Mouse (Mus musculus) lung, embryonic 15.5 days (tissue): ENCODE data around the gene Gm13278. TPM values are rescaled to one million over a fixed set of nuclear protein-coding genes. Genes with fewer than 3 reads are reported as not detected.
"Not testable (repeated sequence)": the region's sequence is repeated elsewhere in the genome, so short reads cannot be mapped to it uniquely, and the experiment has no call there.

Experiments
- ATAC-seq: fragments of 200-750 bp; cut with Nextera tagmentation; 2 replicates; pipeline ENCODE4 v1.8.0; 2017; ENCODE audit warnings: moderate number of reproducible peaks, borderline replicate concordance; ENCODE audit not compliant: low FRiP score, low TSS enrichment; ENCODE audit errors: extremely low read depth
- H3K27ac ChIP-seq: fragments of 300-500 bp; sonication (generic); 2 replicates; pipeline ENCODE4 v1.5.1; 2015; ENCODE audit warnings: moderate library complexity, mild to moderate bottlenecking, inconsistent platforms
- H3K27me3 ChIP-seq: fragments of 300-500 bp; sonication (generic); 2 replicates; pipeline ENCODE4 v1.6.1; 2015; ENCODE audit warnings: inconsistent platforms
- H3K36me3 ChIP-seq: fragments of 300-500 bp; sonication (generic); 2 replicates; pipeline ENCODE4 v1.6.1; 2015; ENCODE audit warnings: inconsistent platforms
- H3K4me1 ChIP-seq: fragments of 300-500 bp; sonication (generic); 2 replicates; pipeline ENCODE4 v1.6.1; 2015; ENCODE audit warnings: inconsistent platforms
- H3K4me2 ChIP-seq: fragments of 300-500 bp; sonication (generic); 2 replicates; pipeline ENCODE4 v1.6.1; 2015; ENCODE audit warnings: inconsistent platforms, mild to moderate bottlenecking, moderate library complexity
- H3K4me3 ChIP-seq: fragments of 300-500 bp; sonication (generic); 2 replicates; pipeline ENCODE4 v1.5.1; 2015; ENCODE audit warnings: mild to moderate bottlenecking, inconsistent platforms
- H3K9ac ChIP-seq: fragments of 300-500 bp; sonication (generic); 2 replicates; pipeline ENCODE4 v1.6.1; 2015; ENCODE audit warnings: inconsistent platforms
- H3K9me3 ChIP-seq: fragments of 300-500 bp; sonication (generic); 2 replicates; pipeline ENCODE4 v1.6.1; 2016; ENCODE audit warnings: inconsistent platforms
- WGBS: fragments of 180-500 bp; shearing (Covaris S2); methylation state at CpG from one replicate; pipeline ENCODE4 v1.1.7; 2015; 5-methylcytosine and 5-hydroxymethylcytosine counted together
- polyA plus RNA-seq: library from polyadenylated mRNA; unstranded; fragments of >200 nt; fragmentation: Nextera tagmentation; extraction: Ambion mirVana; gene quantifications from 2 replicates; pipeline ENCODE4 v1.2.1, GENCODE M21; 2015

The Gm13278 gene
- polyA plus RNA-seq: not detected in 2 replicates

DNA sequence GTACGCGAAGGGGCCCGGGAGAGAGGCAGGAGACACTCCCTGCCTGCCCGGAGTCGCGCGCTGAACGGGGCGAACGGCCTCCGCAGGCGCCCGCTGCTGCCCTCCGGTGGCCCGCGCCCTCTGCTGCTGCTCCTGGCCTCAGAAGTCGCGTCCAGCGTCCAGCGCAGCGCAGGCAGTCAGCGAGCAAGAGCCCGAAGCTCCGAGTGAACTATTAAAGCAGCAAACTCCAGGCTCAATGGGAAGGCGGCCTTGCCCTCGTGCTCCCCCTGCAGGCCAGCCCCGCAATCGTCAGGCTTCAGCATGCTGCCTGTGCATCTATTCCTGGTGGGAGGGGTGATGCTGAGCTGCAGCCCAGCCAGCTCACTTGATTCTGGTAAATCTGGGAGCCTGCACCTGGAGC, at the start of gene Gm13278:
Gm13278 (plus strand) TSS at position 301 of the 400 bp plus-strand sequence.
- not testable (repeated sequence) for H3K9me3 ChIP-seq, H3K27me3 ChIP-seq, H3K9ac ChIP-seq, H3K4me3 ChIP-seq, H3K36me3 ChIP-seq, H3K27ac ChIP-seq, H3K4me2 ChIP-seq, ATAC-seq, H3K4me1 ChIP-seq
- WGBS: no CpG with 5 or more reads among the region's 28 CpGs

DNA sequence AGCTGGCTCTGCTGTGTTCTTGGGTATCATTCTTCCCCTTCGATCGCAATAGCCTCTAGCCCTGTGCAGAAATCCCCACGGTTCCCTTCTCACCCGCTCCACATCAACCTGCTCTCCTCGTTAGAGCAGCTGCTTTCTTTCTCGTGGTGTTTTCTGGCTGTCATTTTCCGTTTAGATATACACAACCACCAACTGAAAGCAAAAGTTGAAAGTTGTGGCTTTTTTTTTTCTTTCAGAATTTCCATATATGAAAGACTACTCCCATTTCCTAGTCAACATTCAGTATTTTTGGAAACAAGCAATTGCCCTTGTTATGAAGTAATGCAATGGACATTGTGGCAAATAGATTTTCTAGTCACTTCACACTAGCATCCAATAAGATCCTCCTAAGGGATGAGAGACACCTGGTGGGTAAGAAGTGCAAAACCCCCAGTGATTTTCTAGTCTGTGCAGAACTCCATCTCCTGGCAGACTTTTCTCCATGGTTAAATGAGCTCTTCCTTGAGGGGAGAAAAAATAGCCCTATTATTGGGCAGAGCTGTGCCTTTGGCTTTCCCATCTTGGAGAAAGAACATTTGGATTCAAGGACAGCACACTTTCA, 48.5 kb upstream of the Gm13278 start:
- H3K27ac ChIP-seq: no peak overlapping the region; the same call in 1 of the 2 replicates
- ATAC-seq: no peak
- WGBS: 47% methylated on average over 7 of the region's 7 CpGs
- no peaks in the 10 kb centered on the region for H3K27me3 ChIP-seq
- H3K4me1 ChIP-seq: peaks cover 15% of the 10 kb centered on the region
- H3K9me3 ChIP-seq: no peaks in the 10 kb centered on the region
- no peak overlapping the region for H3K4me3 ChIP-seq
- H3K36me3 ChIP-seq: no peaks in the 10 kb centered on the region
- H3K4me2 ChIP-seq: no peak overlapping the region
- no peak overlapping the region for H3K9ac ChIP-seq

DNA sequence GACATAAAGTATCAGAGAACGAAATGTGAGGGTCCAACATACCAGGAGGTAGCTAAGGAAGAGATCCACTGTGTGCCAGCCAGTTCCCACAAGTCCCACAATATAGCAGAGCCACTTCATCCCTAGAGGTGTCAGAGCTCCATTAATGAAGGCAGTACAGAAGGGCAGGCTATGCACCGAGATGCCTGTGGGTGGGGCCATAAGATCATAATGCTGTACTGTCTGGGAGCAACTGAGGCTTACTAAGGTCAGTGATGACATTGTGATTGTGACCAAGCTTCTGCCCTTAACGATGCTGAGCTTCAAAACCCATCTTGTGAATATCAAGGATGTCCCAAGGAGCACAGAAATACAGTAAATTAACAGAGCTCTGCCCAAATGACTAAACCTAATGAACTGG, 47.1 kb upstream of the Gm13278 start:
- WGBS: 69% methylated on average over 3 of the region's 3 CpGs
- H3K27me3 ChIP-seq: no peaks in the 10 kb centered on the region

DNA sequence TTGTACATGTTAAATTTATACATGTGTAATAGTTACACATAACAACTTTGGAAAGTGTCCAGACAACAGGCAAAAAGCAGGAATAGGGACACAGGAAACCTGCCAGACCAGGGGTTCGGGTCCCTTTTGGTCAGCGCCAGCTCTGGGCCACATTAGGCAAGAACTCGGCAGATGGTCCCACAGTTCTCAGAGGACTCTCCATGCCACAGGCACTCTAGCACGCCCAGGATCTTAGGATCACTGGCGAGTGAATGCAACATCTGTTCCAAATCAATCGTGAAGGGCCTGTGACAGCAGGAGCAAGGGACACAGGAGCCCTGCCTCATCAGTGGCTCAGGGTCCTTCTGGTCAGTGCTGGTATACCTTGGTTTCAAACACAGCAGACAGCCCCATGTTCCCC, 41.4 kb upstream of the Gm13278 start:
- 51% methylated on average over 6 of the region's 6 CpGs for whole genome bisulfite sequencing
- Histone ChIP-seq H3K36me3 (no peaks in the 10 kb centered on the region), H3K9me3 (no peaks in the 10 kb centered on the region), H3K9ac (no peak overlapping the region), H3K27ac (no peak overlapping the region), H3K4me3 (no peak overlapping the region), H3K4me2 (no peak overlapping the region), H3K4me1 (0 out of 2 replicates have a peak, but pooled peaks cover 3% of the 10 kb centered on the region), H3K27me3 (no peaks in the 10 kb centered on the region)
- no peak for ATAC-seq

More for the DNA sequence above, 47.1 kb upstream of the Gm13278 start:
- Histone ChIP-seq H3K9me3 (no peaks in the 10 kb centered on the region), H3K4me2 (no peak overlapping the region), H3K4me1 (peaks cover 15% of the 10 kb centered on the region), H3K36me3 (no peaks in the 10 kb centered on the region), H3K27ac (no peak overlapping the region), H3K4me3 (no peak overlapping the region), H3K9ac (no peak overlapping the region)
- ATAC-seq: no peak

DNA sequence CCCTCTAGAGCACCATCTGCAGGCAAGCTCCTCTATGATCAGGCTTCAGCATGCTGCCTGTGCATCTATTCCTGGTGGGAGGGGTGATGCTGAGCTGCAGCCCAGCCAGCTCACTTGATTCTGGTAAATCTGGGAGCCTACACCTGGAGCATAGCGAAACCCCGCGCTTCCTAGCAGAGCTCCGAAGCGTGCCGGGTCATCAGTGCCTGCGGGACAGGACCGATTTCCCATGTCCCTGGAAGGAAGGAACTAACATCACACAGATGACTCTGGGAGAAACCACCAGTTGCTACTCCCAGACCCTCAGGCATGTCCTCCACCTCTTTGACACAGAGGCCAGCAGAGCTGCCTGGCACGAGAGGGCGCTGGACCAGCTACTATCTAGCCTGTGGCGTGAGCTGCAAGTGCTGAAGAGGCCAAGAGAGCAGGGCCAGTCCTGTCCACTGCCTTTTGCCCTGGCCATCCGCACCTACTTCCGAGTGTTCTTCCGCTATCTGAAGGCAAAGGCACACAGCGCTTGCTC, 36.5 kb upstream of the Gm13278 start, which contains the start of gene Gm13271:
Gm13271 (plus strand) TSS at position 51 of the 523 bp plus-strand sequence.
- WGBS: 74% methylated on average over 15 of the region's 15 CpGs
- not testable (repeated sequence) for ATAC-seq

DNA sequence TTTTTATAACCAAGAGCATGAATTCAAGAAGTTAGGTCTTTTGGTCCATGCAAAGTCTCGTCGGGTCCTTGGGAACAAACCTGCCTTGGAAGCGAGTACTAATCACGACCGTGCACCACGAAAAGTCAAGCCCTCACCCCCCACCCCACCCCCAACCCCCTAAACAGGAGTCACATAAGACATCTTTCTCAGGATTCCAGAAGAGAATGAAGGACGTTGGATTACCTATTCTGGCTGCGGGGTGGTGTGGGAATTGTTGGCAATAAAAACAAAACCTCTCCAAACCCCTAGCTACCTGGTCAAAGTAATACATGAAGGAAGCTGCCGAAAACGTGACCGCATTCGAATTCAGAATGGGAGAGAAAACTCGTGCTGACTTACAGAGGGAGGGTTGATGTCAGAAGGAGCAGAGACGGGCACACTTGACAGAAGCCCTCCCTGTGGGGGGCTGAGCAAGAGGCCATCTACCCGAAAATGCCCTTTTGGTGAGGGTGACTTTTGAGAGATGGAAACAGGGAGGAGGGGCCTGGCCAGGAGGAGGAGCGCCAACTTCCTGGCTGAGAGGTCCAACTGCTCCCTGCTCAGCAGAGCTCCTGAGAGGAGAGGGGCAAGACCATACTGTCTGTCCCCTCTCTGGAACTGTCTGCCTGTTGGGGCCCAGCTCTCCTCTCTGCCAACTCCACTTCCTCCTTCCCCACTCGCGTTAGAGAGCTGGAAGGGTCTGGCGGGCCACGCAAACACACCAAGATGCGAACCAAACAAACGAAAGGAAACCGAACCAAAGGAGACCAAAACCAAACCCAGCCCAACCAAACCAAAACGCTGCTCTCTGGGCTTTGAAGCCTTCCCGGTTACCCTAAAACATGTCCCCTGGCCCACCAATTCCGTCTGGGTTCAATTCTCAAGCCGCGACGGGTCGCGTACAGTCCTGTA, 34.5 kb upstream of the Gm13278 start:
- not testable (repeated sequence) for ATAC-seq, H3K27me3 ChIP-seq, H3K36me3 ChIP-seq, H3K9me3 ChIP-seq, H3K4me1 ChIP-seq
- Histone ChIP-seq H3K27ac (peak overlapping the region; percentile 97), H3K4me3 (peak overlapping the region; percentile 60), H3K4me2 (peak overlapping the region; percentile 85), H3K9ac (peak overlapping the region; percentile 74)
- WGBS: 10% methylated on average over 28 of the region's 31 CpGs

More for the DNA sequence above, 36.5 kb upstream of the Gm13278 start, which contains the start of gene Gm13271:
- H3K27ac ChIP-seq, H3K9me3 ChIP-seq, H3K9ac ChIP-seq, H3K4me1 ChIP-seq, H3K4me2 ChIP-seq, H3K36me3 ChIP-seq, H3K4me3 ChIP-seq, H3K27me3 ChIP-seq: not testable (repeated sequence)

DNA sequence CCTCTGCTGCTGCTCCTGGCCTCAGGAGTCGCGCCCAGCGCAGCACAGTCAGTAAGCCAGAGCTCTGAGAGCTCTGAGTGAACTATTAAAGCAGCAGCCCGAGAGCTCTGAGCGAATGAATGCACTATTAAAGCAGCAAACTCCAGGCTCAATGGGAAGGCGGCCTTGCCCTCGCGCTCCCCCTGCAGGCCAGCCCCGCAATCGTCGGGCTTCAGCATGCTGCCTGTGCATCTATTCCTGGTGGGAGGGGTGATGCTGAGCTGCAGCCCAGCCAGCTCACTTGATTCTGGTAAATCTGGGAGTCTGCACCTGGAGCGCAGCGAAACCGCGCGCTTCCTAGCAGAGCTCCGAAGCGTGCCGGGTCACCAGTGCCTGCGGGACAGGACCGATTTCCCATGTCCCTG, 33.7 kb upstream of the Gm13278 start:
- H3K9ac ChIP-seq: peak overlapping the region; percentile 74; the same call in 1 of the 2 replicates
- H3K4me1 ChIP-seq, H3K9me3 ChIP-seq, H3K27me3 ChIP-seq, H3K36me3 ChIP-seq: not testable (repeated sequence)
- peak; percentile 100 for ATAC-seq
- peak overlapping the region; percentile 60 for H3K4me3 ChIP-seq
- H3K4me2 ChIP-seq: peak overlapping the region; percentile 85
- under 1% methylated on average over 19 of the region's 21 CpGs for WGBS
- peak overlapping the region; percentile 97 for H3K27ac ChIP-seq

DNA sequence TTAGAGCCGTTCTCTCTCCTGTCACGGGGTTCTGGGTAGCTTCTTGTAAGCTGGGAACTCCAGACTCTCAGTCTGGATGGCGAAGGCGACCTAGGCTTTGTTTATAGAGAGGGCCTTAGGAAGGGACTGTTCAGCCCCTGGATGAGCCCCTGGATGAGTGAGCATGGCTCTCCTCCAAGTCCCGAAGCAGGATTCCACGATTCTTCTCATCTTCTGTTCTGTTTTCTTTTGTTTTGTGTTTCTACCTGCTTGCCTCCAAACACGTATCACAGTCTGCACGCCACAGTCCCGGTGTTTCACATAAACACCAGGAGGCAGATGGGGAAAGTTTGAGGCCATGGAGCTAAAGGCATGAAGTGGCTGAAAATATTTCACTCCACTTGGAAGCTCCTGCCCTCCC, 32.6 kb upstream of the Gm13278 start:
- H3K27me3 ChIP-seq, H3K36me3 ChIP-seq, H3K4me3 ChIP-seq, H3K4me2 ChIP-seq, H3K27ac ChIP-seq, H3K4me1 ChIP-seq, H3K9me3 ChIP-seq, ATAC-seq, H3K9ac ChIP-seq: not testable (repeated sequence)
- 82% methylated on average over 9 of the region's 9 CpGs for WGBS

DNA sequence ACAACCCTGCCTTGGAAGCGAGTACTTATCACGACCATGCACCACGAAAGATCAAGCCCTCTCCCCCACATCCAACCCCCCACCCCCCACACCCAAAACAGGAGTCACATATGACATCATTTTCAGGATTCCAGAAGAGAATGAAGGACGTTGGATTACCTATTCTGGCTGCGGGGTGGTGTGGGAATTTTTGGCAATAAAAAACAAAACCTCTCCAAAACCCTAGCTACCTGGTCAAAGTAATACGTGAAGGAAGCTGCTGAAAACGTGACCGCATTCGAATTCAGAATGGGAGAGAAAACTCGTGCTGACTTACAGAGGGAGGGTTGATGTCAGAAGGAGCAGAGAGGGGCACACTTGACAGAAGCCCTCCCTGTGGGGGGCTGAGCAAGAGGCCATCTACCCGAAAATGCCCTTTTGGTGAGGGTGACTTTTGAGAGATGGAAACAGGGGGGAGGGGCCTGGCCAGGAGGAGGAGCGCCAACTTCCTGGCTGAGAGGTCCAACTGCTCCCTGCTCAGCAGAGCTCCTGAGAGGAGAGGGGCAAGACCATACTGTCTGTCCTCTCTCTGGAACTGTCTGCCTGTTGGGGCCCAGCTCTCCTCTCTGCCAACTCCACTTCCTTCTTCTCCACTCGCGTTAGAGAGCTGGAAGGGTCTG, 31.6 kb upstream of the Gm13278 start, which contains the start of gene Gm13283:
Gm13283 (plus strand) TSS at position 510 of the 659 bp plus-strand sequence.
- not testable (repeated sequence) for H3K27me3 ChIP-seq, ATAC-seq, H3K9ac ChIP-seq, H3K36me3 ChIP-seq, H3K4me1 ChIP-seq, H3K9me3 ChIP-seq
- Histone ChIP-seq H3K27ac (peak within 1 kb of the TSS; percentile 75), H3K4me2 (peak within 1 kb of the TSS; percentile 50), H3K4me3 (peak within 1 kb of the TSS; percentile 35)
- WGBS: 21% methylated on average over 7 of the region's 14 CpGs

DNA sequence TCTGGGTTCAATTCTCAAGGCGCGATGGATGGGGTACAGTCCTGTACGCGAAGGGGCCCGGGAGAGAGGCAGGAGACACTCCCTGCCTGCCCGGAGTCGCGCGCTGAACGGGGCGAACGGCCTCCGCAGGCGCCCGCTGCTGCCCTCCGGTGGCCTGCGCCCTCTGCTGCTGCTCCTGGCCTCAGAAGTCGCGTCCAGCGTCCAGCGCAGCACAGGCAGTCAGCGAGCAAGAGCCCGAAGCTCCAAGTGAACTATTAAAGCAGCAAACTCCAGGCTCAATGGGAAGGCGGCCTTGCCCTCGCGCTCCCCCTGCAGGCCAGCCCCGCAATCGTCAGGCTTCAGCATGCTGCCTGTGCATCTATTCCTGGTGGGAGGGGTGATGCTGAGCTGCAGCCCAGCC, 30.9 kb upstream of the Gm13278 start:
- Histone ChIP-seq H3K27ac (peak overlapping the region; percentile 75), H3K4me3 (peak overlapping the region; percentile 35), H3K4me2 (peak overlapping the region; percentile 50)
- not testable (repeated sequence) for H3K9me3 ChIP-seq, H3K4me1 ChIP-seq, ATAC-seq, H3K36me3 ChIP-seq, H3K9ac ChIP-seq, H3K27me3 ChIP-seq
- WGBS: under 1% methylated on average over 22 of the region's 28 CpGs

DNA sequence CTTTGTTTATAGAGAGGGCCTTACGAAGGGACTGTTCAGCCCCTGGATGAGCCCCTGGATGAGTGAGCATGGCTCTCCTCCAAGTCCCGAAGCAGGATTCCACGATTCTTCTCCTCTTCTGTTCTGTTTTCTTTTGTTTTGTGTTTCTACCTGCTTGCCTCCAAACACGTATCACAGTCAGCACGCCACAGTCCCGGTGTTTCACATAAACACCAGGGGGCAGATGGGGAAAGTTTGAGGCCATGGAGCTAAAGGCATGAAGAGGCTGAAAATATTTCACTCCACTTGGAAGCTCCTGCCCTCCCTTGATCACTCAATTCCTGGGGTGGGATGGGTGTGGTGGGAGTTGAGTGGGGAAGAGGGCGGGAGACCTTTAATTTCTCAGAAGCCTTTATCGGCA, 29.6 kb upstream of the Gm13278 start:
- WGBS: 55% methylated on average over 6 of the region's 8 CpGs
- H3K36me3 ChIP-seq, H3K27me3 ChIP-seq, H3K9me3 ChIP-seq, H3K4me1 ChIP-seq, ATAC-seq, H3K27ac ChIP-seq, H3K4me3 ChIP-seq, H3K9ac ChIP-seq, H3K4me2 ChIP-seq: not testable (repeated sequence)
